Mouse (Mus musculus) forebrain, embryonic 14.5 days (tissue): ENCODE measurements around the gene Slc7a15. TPM values are rescaled to one million over a fixed set of nuclear protein-coding genes. Genes with fewer than 3 reads are reported as not detected.
"Not testable (repeated sequence)": the region's sequence is repeated elsewhere in the genome, so short reads cannot be mapped to it uniquely, and the experiment has no call there.

ENCODE experiments used
- ATAC-seq: fragments of 200-750 bp; cut with Nextera tagmentation; 2 replicates; pipeline ENCODE4 v1.8.0; 2017; ENCODE audit warnings: mild to moderate bottlenecking, moderate library complexity
- DNase-seq: peaks from one replicate; pipeline ENCODE4 v3.0.0-alpha.2; 2015; ENCODE audit warnings: low spot score
- H3K27ac ChIP-seq: fragments of 300-500 bp; sonication (generic); 2 replicates; pipeline ENCODE4 v1.5.1; 2014; ENCODE audit warnings: low read depth, mild to moderate bottlenecking, control low read depth, low read length, moderate library complexity
- H3K27me3 ChIP-seq: fragments of 300-500 bp; sonication (generic); replicated peaks from 2 replicates; pipeline ENCODE4 v1.6.1; 2014; ENCODE audit warnings: low read length, control low read depth, mixed read lengths; ENCODE audit not compliant: control insufficient read depth, insufficient read depth
- H3K36me3 ChIP-seq: fragments of 300-500 bp; sonication (generic); 2 replicates; pipeline ENCODE4 v1.6.1; 2014; ENCODE audit warnings: low read length, control low read depth; ENCODE audit not compliant: control insufficient read depth, insufficient read depth
- H3K4me1 ChIP-seq: fragments of 300-500 bp; sonication (generic); 2 replicates; pipeline ENCODE4 v1.6.1; 2014; ENCODE audit warnings: antibody characterized with exemption, low read length, control low read depth; ENCODE audit not compliant: control insufficient read depth, insufficient read depth
- H3K4me2 ChIP-seq: fragments of 300-500 bp; sonication (generic); 2 replicates; pipeline ENCODE4 v1.6.1; 2014; ENCODE audit warnings: mild to moderate bottlenecking, control low read depth, low read length
- H3K4me3 ChIP-seq: fragments of 300-500 bp; sonication (generic); 2 replicates; pipeline ENCODE4 v1.5.1; 2014; ENCODE audit warnings: low read depth, low read length, control low read depth
- H3K9ac ChIP-seq: fragments of 300-500 bp; sonication (generic); 2 replicates; pipeline ENCODE4 v1.6.1; 2014; ENCODE audit warnings: mild to moderate bottlenecking, low read length, control low read depth, moderate library complexity
- H3K9me3 ChIP-seq: fragments of 300-500 bp; sonication (generic); replicated peaks from 2 replicates; pipeline ENCODE4 v1.6.1; 2016; ENCODE audit warnings: low read length, control low read depth, mixed read lengths; ENCODE audit not compliant: control insufficient read depth
- WGBS: fragments of 180-500 bp; shearing (Covaris S2); extraction: QIAGEN DNeasy Blood & Tissue Kit; methylation state at CpG from one replicate; pipeline ENCODE4 v1.1.7; 2014; 5-methylcytosine and 5-hydroxymethylcytosine counted together
- polyA plus RNA-seq: library from polyadenylated mRNA; unstranded; fragments of >200 nt; fragmentation: Nextera tagmentation; extraction: Ambion mirVana; gene quantifications from 2 replicates; pipeline ENCODE4 v1.2.1, GENCODE M21; 2014

The Slc7a15 gene
- polyA plus RNA-seq, 1 experiment from 2014 or later = not detected

DNA sequence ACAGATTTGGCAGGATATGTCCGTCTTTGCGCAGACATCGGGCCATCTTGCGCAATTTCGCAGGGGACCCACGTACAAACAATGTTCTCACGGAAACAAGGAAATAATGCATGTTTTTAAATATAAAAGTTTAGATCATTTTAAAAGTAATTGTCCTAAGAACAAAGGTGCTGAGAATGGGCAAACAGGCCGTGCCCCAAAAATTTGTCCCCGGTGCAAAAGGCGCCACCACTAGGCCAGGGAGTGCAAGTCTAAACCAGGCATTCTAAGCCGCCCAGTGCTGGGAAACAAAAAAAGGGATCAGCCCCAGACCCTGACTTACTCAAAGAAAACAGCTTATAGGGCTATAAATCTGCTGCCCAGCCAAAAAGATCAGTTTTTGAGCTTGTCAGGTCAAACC is 25.5 kb downstream of the Slc7a15 start:
- Histone ChIP-seq H3K9me3 (no peaks in the 10 kb centered on the region), H3K27ac (no peak overlapping the region), H3K27me3 (no peaks in the 10 kb centered on the region), H3K4me1 (no peaks in the 10 kb centered on the region), H3K4me3 (no peak overlapping the region), H3K9ac (no peak overlapping the region), H3K36me3 (no peaks in the 10 kb centered on the region), H3K4me2 (no peak overlapping the region)
- WGBS = 81% methylated on average over 11 of the region's 11 CpGs
- ATAC-seq = no peak
- DNase-seq = no peak

DNA sequence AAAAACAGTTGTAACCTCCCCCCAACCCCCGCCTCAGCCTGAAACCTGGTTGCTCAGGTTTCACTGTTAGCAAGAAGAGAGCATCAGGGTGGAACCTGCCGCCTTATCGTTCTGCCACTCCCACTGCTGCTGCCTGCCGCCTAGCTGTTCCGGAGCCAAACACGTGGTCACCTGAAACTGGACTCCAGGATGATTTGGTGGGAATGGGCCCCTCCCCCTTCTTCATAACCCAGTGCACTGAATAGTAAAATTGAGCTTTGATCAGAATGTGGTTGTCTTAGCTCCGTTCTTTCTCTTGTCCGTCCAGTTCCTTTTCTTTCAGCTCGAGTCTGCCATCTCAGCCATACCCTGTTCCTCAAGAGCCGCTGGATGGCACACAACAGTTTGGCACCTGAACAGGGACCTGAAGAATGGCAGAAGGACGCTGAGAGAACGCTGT is 26.9 kb downstream of the Slc7a15 start:
- not testable (repeated sequence) for DNase-seq, H3K27me3 ChIP-seq, H3K9me3 ChIP-seq, H3K9ac ChIP-seq, ATAC-seq, H3K4me3 ChIP-seq, H3K4me2 ChIP-seq, H3K27ac ChIP-seq, H3K4me1 ChIP-seq, H3K36me3 ChIP-seq
- WGBS = 47% methylated on average over 12 of the region's 12 CpGs

- DNase-seq, H3K4me2 ChIP-seq, H3K9me3 ChIP-seq, ATAC-seq, H3K4me3 ChIP-seq, H3K27me3 ChIP-seq, H3K9ac ChIP-seq, H3K27ac ChIP-seq, H3K4me1 ChIP-seq, H3K36me3 ChIP-seq: not testable (repeated sequence)
- 78% methylated on average over 2 of the region's 2 CpGs for WGBS
Measured at GRCm38 (mm10) chr12:8571287-8571902, 27.5 kb downstream of the Slc7a15 start.

- 61% methylated on average over 8 of the region's 8 CpGs for WGBS
- not testable (repeated sequence) for DNase-seq, H3K27me3 ChIP-seq, H3K4me3 ChIP-seq, H3K4me1 ChIP-seq, H3K9ac ChIP-seq, H3K9me3 ChIP-seq, H3K36me3 ChIP-seq, H3K4me2 ChIP-seq, ATAC-seq, H3K27ac ChIP-seq
Measured at GRCm38 (mm10) chr12:8562213-8562612, 36.7 kb downstream of the Slc7a15 start.

GRCm38 (mm10) chr12:8559876-8560275 is 39.0 kb downstream of the Slc7a15 start:
- H3K4me2 ChIP-seq, H3K9me3 ChIP-seq, H3K27ac ChIP-seq, H3K36me3 ChIP-seq, H3K4me1 ChIP-seq, ATAC-seq, DNase-seq, H3K4me3 ChIP-seq, H3K9ac ChIP-seq, H3K27me3 ChIP-seq: not testable (repeated sequence)
- WGBS = 67% methylated on average over 3 of the region's 3 CpGs

DNA sequence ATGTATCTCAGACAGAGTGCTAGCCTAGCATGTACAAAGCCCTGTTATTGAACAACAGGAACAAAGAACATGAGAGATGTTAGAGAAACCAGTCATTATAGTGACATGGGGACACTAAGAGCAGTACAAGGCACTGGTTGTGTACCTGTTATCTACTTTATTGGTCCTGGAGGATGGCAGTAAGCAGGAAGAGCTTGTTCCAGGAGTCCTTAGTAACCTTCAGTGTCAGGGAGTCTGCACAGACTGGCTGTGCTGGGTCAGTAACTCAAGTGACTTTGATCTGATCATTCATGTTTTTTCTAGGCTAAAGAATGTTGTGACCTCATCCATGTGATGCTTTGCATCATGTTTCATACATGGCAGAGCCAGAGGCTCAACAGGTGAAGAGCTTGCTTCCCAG is 42.7 kb downstream of the Slc7a15 start:
- no peak overlapping the region for H3K4me3 ChIP-seq
- no peaks in the 10 kb centered on the region for H3K27me3 ChIP-seq
- H3K9ac ChIP-seq = no peak overlapping the region
- H3K4me1 ChIP-seq = no peaks in the 10 kb centered on the region
- no peak overlapping the region for H3K27ac ChIP-seq
- DNase-seq = no peak
- H3K4me2 ChIP-seq = no peak overlapping the region
- no peaks in the 10 kb centered on the region for H3K9me3 ChIP-seq
- H3K36me3 ChIP-seq = no peaks in the 10 kb centered on the region
- no peak for ATAC-seq

DNA sequence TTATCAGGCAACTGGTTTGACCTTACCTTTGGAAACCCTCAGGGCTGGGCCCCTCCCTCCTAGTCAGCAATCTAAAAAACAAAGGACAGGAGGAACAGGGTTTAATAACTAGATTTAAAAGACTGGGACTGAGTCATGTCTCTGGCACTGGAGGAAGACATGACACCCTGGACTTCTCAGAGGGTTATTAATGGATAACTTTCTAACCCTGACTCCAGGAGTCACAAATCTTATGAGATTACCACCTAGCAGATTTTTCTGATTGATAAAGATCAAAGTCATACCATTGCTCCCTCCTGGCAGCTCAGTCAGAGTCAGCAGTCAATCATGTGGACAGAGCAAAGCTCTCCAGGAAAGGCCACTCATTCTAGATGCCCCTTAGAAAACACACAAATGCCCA is 43.4 kb downstream of the Slc7a15 start:
- DNase-seq = no peak
- Histone ChIP-seq H3K27me3 (no peaks in the 10 kb centered on the region), H3K9ac (no peak overlapping the region), H3K4me1 (no peaks in the 10 kb centered on the region), H3K4me2 (no peak overlapping the region), H3K27ac (no peak overlapping the region), H3K4me3 (no peak overlapping the region), H3K36me3 (no peaks in the 10 kb centered on the region), H3K9me3 (no peaks in the 10 kb centered on the region)
- no peak for ATAC-seq

DNA sequence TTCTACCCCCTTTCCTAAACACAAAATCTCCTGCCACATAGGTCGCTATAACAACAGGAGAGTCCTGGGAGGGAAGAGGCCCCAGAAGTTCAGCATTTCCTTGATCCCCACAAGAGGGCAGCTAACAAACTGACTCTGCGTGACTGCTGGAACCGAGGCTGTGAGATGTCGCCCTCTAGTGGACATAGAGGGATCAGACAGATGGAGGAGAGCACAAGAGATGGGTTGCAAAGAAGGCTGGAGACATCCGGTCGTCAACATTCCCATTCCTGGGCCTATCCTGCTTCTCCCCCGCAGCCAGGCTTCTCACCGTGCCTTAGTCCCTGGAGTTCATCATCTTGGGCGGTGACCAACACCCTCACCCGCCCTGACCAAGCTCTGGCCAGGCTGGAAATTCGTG is 51.5 kb downstream of the Slc7a15 start:
- DNase-seq (peak; percentile 80), ATAC-seq (peak; percentile 73)
- Histone ChIP-seq H3K9me3 (no peaks in the 10 kb centered on the region), H3K4me3 (no peak overlapping the region), H3K36me3 (no peaks in the 10 kb centered on the region), H3K27ac (no peak overlapping the region), H3K9ac (no peak overlapping the region), H3K27me3 (no peaks in the 10 kb centered on the region), H3K4me2 (no peak overlapping the region), H3K4me1 (no peaks in the 10 kb centered on the region)
- 22% methylated on average over 11 of the region's 11 CpGs for WGBS

- Histone ChIP-seq H3K9me3 (no peaks in the 10 kb centered on the region), H3K4me1 (no peaks in the 10 kb centered on the region), H3K4me2 (no peak overlapping the region), H3K27ac (no peak overlapping the region), H3K27me3 (no peaks in the 10 kb centered on the region), H3K4me3 (no peak overlapping the region), H3K9ac (no peak overlapping the region), H3K36me3 (no peaks in the 10 kb centered on the region)
- DNase-seq (no peak), ATAC-seq (no peak)
- WGBS = 90% methylated on average over 6 of the region's 6 CpGs
Measured at GRCm38 (mm10) chr12:8546801-8547200, 52.1 kb downstream of the Slc7a15 start.
